Mouse (Mus musculus) lung, postnatal 36 days (tissue): ENCODE measurements at regions not wholly inside any gene's neighbourhood (a gene's known extent, or its start where the extent isn't known, plus 50 kb on each side); places are given as distances from the start of the nearest gene placed in this dataset.

Experiments
- DNase-seq: peaks from one replicate; pipeline ENCODE4 v3.0.0; 2022; ENCODE audit warnings: mixed read lengths

DNA sequence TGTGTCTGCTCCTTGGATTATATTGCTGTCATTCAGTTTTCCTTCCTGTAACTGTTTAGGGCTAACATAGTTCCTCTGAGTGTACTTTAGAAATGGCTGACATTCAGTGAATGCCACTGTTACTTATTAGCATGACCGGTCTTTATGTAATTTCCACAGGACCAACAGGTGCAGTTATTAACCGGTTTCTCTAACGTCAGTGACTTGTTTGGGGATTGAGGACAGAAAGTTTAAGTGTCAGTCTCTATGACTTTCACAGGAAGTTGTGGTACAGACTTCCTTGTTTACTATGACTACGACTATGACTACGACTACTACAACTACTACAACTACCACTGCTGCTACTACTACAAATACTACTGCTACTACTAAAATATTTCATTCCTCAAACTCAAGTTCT is 170.4 kb upstream of the Ptger4 start:
- DNase-seq: no peak

GRCm38 (mm10) chr15:5416031-5416430 is 172.0 kb upstream of the Ptger4 start:
- DNase-seq: peak; percentile 7

DNA sequence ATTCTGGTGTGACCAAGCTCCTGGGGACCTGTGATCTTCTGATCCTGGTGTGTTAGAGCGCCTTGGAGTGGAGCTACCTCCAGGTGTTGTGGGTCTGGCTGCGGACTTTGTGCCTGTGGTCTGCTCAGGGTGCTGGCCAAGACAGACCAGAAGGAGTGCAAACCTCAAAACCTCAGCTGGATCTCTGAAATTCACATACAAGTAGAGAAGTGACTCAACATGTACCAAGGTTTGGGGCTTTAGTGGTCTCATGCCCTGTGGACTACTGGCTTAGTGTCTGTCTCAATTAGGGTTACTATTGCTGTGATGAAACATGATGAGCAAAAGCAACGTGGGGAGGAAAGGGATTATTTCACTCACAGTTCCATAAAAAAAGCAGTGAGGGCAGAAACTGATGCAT is 182.7 kb upstream of the Ptger4 start:
- DNase-seq: no peak

GRCm38 (mm10) chr15:5427319-5428048 is 183.5 kb upstream of the Ptger4 start:
- DNase-seq: no peak

DNA sequence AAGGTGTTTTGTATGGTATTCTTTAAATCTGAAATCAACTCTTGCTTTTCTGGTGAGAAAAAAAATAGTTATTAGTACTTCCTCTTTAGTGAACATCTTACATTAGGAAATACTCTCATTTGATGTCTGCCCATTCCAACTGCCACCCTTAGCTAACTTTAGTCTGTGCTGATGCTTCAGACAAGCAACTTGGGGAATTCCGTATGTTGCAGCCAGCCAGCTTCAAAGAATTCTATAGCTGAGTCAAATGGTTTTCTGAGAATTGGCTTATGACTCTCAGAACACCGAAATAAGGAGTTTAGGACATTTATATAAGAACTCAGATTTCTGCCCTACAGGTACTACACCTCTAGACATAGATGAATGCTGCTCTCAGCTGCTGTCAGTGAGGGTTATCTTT is 188.0 kb upstream of the Ptger4 start:
- DNase-seq: no peak

- DNase-seq: peak; percentile 20
These were observed 193.0 kb upstream of the Ptger4 start for GRCm38 (mm10) chr15:5437020-5437419.

- peak; percentile 53 for DNase-seq
These were observed 202.2 kb upstream of the Ptger4 start for GRCm38 (mm10) chr15:5446040-5446755.

- DNase-seq: peak; percentile 27
These were observed 202.8 kb upstream of the Ptger4 start for GRCm38 (mm10) chr15:5446756-5447314.

DNA sequence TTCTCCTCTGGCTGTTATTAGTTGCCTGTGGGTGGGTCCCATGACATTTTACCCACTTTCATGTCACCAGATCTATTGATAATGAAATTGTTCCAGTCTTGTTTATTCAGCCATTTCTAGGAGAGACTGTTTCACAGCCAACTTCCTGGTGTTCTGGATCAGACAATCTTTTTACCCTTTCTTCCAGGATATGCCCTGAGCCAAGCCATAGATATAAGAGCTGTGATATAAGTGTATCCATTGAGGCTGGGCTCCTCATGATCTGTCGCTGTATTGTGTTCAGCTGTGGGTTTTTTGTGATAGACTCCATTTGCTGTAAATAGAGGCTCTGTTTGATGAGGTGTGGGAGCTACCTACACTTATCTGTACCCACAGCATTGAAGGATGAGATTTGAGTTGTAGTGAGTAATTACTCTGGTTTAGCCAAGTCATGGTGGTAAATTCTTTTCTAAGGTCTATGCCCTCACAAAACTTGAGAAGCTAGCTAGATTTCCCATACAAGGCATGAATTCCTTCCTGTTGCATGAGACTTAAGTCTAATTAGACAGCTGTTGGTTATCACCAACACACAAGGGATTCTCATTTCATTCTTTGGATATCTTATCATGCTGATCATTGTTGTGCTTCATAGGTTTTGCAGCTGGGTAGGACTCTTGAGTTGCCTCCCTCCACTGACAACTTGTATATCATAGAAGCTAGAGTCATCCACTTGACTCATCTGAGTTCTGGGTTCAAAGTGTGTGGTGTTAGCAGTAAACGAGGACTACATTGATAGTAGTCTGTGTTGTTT is 203.9 kb upstream of the Ptger4 start:
- no peak for DNase-seq

GRCm38 (mm10) chr15:5459083-5459482 is 215.1 kb upstream of the Ptger4 start:
- no peak for DNase-seq

DNA sequence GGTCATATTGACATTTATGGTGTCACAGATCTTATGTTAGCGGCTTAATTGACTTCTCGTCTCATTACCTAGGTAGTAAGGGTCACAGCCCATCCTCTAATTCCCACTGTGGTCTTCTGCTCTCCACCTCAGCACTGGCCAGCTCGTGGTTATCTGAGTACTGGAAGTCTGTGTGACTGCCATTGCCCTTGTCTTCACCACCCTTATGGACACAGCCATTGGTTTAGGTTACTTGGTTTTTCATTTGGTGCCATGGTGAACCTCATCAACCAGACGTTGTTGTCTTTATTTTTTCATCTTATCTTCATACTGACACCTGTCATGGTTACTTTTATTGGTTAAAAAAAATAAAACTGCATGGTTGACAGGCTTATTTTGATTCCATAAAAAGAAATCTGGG is 215.6 kb upstream of the Ptger4 start:
- no peak for DNase-seq

GRCm38 (mm10) chr15:5462651-5463050 is 218.7 kb upstream of the Ptger4 start:
- no peak for DNase-seq

- no peak for DNase-seq
These were observed 220.7 kb upstream of the Ptger4 start for GRCm38 (mm10) chr15:5464732-5465131.

GRCm38 (mm10) chr15:5468535-5469073 is 224.6 kb upstream of the Ptger4 start:
- DNase-seq: no peak

GRCm38 (mm10) chr15:5475389-5475995 is 231.5 kb upstream of the Ptger4 start:
- DNase-seq: peak; percentile 12

- peak; percentile 10 for DNase-seq
These were observed 249.3 kb upstream of the Ptger4 start for GRCm38 (mm10) chr15:5493286-5493685.

- DNase-seq: peak; percentile 64
These were observed 251.3 kb upstream of the Ptger4 start for GRCm38 (mm10) chr15:5495187-5495849.

- DNase-seq: no peak
These were observed 252.0 kb upstream of the Ptger4 start for GRCm38 (mm10) chr15:5495954-5496353.

GRCm38 (mm10) chr15:5504502-5504901 is 260.5 kb upstream of the Ptger4 start:
- DNase-seq: no peak

DNA sequence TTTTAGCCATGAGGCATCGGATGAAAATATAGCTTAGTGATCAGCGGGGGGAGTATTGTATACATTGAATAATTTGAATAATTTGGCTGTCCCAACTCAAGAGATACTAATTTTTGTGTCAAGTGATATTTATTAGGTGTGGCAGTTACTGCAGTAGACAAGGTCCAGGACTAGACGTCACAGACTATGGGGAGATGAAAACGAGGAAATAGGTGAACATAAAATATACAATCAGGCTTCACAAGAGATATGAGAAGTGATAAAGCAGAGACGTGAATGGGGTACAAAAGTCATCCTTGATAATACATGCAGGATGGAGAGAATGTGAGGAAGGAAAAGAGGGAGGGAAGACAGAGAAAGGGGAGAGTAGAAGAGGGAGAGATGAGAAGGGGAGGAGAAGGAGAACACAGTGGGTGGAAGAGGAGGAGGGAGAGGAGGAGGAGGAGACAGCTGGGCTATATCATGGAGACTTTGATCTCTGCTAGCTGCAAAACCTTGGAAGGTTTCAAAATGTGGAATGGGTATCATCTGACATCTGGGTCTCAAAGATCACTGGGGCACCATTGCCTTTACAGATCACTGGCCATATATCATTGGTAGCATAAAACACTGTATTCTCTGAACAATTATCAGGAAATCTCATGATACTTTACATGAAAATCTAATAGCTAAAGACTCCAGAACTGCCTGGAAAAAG is 263.0 kb upstream of the Ptger4 start:
- DNase-seq: no peak

GRCm38 (mm10) chr15:5507545-5507913 is 263.5 kb upstream of the Ptger4 start:
- DNase-seq: no peak
